Mouse (Mus musculus) skeletal muscle tissue, postnatal 0 days (tissue): ENCODE data around the gene Olfr723. TPM values are rescaled to one million over a fixed set of nuclear protein-coding genes. Genes with fewer than 3 reads are reported as not detected.

ENCODE experiments used
- polyA plus RNA-seq: library from polyadenylated mRNA; unstranded; fragments of >200 nt; fragmentation: Nextera tagmentation; extraction: Ambion mirVana; gene quantifications from 2 replicates; pipeline ENCODE4 v1.2.1, GENCODE M21; 2015

Gene Olfr723
- polyA plus RNA-seq = not detected in 2 replicates

GRCm38 (mm10) chr14:49931687-49932086 is at the start of gene Olfr723:
Olfr723 (minus strand) TSS chr14:49931787.

DNA sequence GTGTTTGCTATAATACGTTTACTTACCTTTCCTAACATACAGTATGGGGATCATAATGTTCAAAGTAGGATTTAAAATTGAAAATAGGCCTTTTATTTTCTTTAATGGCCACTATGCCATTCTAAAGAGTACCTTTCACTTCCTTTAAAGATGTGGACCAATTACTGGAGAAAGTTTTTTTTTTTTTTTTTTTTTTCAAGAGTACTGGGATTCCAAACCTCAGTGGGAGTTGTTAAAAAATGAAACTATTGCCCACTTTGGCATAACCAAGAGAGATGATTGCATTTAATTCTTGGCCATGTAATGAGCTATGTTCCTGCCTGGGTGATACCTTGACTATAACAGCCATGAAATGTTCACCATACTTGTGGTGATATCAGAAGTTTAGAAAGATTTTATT is 31.6 kb upstream of the Olfr723 start, which contains the start of gene Olfr724:
TSS of gene Olfr724 (minus strand) at position 101 of the 400 bp plus-strand sequence.

DNA sequence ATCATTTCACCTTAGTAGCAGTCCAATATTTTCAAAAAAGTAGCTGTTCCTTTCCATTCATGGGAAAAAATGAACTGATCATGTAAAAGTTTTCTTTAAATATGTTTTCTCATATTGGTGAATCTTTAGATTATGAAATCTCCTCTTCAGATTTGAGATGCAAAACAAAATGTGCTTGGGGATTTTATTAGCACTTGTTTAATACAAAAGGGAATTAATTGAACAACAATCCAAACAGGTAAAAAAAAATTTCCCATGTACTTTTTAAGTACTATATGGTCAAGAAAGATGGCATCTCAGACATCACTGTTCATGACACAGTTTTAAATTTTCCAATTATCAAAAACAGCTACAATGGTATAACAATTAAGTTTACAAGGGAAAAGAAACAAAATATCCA is 29.7 kb downstream of the Olfr723 start, which contains the start of gene Olfr722:
TSS of gene Olfr722 (minus strand) at position 101 of the 400 bp plus-strand sequence.

Other genes starting within 250 kb of the Olfr723 start
- gene Armh4, start 148.4 kb downstream of the Olfr723 start, polyA plus RNA-seq = 9.9 and 12.8 TPM in 2 replicates
- not detected in 2 replicates for gene Olfr722, start 29.8 kb downstream of the Olfr723 start, polyA plus RNA-seq
- not detected in 2 replicates for gene Olfr724, start 31.5 kb upstream of the Olfr723 start, polyA plus RNA-seq
- gene Olfr725, start 108.6 kb upstream of the Olfr723 start, polyA plus RNA-seq = not detected in 2 replicates
- gene Olfr726, start 159.2 kb upstream of the Olfr723 start, polyA plus RNA-seq = not detected in 2 replicates
- gene Olfr727, start 191.4 kb upstream of the Olfr723 start, polyA plus RNA-seq = not detected in 2 replicates
- gene Olfr728, start 210.9 kb upstream of the Olfr723 start, polyA plus RNA-seq = not detected in 2 replicates
- gene Olfr729, start 221.1 kb upstream of the Olfr723 start, polyA plus RNA-seq = not detected in 2 replicates